Mouse (Mus musculus) mouse trophoblast stem cell (cell line): Measurements from ENCODE around the gene Triobp.

Experiments
- in situ Hi-C, 2 experiments: fragments of 300-500 bp; cut with MseI, MboI; formaldehyde crosslinking; loops; 2 replicates in 1 of 2; 3 replicates in 1 of 2; pipeline ENCODE4 v1.15.1; 2025

The Triobp gene

DNA sequence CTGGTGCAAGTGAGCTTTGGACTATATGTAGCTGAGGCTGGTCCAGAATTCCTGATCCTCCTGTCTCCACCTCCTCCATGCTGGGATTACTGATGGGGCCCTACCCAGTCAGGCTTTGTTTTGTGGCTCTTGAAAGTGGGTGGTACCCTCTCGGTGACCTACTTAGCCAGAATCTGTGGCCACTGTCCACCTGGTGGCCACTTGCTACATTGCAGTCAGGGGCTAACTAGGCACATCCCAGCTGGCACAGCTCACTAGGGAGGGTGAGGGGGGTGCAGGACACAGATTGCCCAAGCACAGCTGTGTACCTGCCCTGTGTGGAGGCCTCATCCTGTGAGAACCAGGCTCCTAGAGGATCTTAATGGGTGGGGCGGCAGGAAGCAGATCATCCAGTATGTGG is 15.4 kb downstream of the Triobp start:
- in situ Hi-C loops = no loop called here

DNA sequence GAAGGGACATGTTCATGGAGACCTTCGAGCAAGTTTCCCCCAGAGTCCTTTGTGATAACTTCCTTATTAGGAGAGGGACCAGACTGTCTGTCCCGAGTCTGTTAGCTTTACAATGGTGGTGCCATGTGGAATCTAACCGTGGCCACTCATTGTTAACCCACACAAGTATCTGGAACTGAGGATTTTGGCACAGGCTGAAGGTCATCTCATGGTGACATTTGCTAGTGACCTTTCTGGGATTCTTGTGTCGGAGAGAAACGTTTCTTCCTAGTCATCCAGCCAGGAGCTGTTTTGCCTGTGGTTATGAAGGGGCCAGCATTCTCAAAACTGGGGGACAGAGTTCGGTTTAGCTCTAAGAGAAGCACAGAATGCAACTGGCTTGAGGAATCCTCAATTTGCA is 24.1 kb downstream of the Triobp start:
- in situ Hi-C loops = no loop called here

DNA sequence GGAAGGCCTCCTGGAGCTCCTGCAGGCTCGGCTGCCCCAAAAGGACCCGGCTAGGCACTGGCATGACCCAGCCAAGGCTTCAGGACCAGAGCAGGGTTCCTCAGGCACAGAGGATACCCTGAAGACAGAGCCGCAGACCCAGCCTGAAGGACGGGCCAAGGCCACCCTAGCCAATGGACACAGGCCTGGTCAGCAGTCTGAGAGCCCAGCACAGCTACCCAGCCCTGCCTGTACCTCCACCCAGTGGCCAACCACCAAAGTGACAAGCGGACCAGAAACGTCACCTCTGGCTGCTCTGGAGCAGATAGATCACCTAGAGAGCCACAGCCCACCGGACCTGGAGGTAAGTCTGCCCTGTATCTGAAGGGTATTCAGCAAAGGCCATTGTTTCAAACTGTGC is 26.4 kb downstream of the Triobp start:
- in situ Hi-C loops = no loop called here

DNA sequence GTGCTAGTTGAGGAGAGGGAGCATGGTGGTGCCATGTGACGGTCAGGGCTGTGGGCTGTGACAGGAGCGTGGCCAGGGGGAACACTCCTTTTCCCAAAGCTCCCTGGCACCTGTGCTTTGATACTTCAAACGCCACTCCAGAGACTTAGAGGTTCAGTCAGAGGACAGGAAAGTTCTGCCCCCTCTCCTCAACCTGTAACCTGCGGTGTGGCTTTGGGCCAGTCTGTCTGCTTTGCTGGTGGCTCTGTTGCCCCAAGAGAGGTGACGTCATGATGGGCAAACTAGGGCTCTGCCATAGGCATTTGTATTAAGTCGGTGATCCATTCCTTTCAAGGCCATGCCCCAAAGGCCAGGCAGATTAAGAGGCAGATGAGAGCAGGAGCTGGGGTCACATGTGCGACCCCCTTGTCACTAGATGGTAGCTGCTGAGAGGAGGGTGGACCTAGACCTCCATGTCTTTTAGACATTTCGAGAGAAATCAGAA is 30.2 kb downstream of the Triobp start:
- in situ Hi-C loops = no loop called here

- in situ Hi-C loops = no loop called here
Observed at GRCm38 (mm10) chr15:78978875-78979274, 31.4 kb downstream of the Triobp start.

DNA sequence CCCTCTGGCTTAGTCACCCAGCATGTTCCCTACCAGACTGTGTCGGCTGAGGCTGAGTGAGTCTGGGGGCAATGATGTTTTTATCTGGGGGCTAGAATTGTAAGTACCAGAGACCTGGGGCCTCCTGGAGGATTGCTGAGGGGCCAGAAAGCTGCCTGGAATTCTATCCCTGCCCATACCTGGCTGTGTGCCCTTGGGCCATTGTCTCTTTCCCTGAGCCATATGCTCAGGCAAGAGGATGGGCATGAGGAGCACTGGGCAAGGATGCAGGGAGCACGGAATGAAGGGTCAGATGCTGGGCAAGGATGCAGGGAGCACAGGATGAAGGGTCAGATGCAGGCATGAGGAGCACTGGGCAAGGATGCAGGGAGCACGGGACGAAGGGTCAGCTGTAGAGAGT is 32.6 kb downstream of the Triobp start:
- in situ Hi-C loops = no loop called here

GRCm38 (mm10) chr15:78982658-78983435 is 35.3 kb downstream of the Triobp start:
- in situ Hi-C loops = no loop called here

- in situ Hi-C loops = no loop called here
Observed at GRCm38 (mm10) chr15:78983436-78984285, 36.1 kb downstream of the Triobp start.

- in situ Hi-C loops = no loop called here
Observed at GRCm38 (mm10) chr15:78984286-78984778, 36.8 kb downstream of the Triobp start.

DNA sequence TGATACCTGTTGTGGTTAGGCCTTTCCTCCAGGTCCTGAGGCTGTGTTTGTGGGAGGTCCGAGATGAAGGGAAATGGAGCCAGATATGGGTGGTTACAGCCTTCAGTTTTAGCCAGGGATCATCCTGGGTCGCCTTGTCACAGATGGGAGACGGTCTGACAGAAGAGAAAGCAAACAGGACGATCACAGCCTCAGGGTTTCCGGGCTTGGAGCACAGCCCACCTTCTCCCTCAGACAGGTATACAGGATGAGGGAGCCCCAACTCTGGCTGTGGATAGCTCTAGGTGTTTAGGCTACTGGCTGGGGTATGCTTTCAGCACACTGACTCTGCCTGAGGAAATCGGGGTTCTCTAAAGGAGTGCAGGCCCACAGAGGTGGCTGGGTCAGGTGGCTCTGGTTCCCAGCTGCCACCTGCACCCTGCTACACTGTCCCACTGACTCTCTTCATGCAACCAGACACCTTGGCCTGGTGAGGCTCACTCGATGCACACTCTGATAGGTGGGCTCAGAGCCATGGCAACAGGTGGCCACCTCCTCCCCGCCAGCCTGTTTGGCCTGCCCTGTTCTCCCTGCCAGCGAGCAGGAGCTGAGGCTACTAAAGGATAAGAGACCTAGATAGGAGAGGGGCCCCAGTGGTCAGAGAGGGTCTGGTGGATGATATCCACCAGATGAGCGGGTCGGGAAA is 39.2 kb downstream of the Triobp start:
- in situ Hi-C loops = no loop called here

GRCm38 (mm10) chr15:78988499-78988971 is 41.0 kb downstream of the Triobp start:
- in situ Hi-C loops = no loop called here

- in situ Hi-C loops = no loop called here
Observed at GRCm38 (mm10) chr15:78989152-78990092, 41.9 kb downstream of the Triobp start.

DNA sequence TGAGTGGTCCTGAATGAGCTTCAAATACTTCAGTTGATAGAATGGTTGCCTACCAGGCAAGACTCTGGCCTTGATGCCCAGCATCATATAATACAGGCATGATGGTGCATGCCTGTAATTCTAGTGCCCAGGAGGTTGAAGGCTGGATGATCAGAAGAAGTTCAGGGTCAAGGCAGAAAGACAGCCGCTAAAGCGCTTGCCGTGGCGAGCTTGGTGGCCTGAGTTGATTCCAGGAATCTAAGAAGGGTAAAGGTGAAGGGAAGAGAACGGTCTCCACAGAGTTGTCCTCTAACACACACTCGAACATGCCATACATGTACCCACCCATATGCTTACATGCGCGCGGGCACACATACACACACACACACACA is 42.6 kb downstream of the Triobp start:
- in situ Hi-C loops = no loop called here

DNA sequence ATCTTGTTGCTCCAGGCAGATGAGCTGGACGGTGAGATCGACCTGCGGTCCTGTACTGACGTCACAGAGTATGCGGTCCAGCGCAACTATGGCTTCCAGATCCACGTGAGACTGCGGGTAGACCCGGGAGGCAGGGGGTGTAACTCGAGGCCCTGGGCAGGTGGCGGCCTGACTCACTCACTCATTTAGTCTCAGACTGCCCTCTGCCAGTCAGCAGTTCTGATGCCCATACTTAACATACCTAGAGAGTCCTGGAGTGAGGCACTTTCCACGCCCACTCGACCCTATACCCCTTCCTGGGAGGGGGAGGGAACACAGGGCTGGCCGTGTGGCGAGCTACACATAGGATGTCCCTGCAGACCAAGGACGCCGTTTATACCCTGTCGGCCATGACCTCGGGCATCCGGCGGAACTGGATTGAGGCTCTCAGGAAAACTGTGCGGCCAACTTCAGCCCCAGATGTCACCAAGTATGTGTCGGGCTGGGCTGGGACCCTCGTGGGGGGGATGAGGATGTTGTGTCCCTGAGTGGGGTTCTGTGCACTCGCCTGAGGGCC is 43.5 kb downstream of the Triobp start:
- in situ Hi-C loops = no loop called here

DNA sequence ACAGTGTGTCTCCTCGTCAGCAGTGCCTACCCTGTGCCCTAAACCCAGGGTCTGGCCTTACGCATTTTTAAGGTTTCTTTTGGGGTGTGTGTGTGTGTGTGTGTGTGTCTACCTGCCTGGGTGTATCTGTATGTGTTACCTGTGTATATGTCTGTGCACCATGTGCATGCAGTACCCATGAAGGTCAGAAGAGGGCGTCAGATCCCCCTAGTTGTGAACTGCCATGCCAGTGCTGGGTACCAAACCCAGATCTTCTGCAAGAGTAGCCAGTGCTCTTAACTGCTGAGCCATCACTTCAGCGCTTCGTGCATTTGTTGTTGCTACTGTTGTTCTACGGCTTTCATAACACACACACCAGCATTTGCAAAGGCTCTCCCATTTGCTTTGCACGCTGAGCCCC is 44.7 kb downstream of the Triobp start:
- in situ Hi-C loops = no loop called here

DNA sequence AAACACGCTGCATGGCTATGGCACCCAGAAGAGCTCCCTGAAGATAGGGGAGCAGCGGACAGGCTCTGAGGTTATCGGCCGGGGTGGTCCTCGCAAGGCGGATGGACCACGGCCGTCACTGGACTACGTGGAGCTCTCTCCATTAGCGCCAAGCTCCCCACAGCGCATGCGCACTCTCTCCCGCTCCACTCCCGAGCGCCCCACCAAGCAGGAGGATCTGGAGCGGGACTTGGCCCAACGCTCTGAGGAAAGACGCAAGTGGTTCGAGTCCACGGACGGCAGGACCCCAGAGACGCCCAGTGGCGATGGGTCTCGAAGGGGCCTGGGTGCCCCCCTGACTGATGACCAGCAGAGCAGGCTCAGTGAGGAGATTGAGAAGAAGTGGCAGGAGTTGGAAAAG is 45.4 kb downstream of the Triobp start:
- in situ Hi-C loops = no loop called here

DNA sequence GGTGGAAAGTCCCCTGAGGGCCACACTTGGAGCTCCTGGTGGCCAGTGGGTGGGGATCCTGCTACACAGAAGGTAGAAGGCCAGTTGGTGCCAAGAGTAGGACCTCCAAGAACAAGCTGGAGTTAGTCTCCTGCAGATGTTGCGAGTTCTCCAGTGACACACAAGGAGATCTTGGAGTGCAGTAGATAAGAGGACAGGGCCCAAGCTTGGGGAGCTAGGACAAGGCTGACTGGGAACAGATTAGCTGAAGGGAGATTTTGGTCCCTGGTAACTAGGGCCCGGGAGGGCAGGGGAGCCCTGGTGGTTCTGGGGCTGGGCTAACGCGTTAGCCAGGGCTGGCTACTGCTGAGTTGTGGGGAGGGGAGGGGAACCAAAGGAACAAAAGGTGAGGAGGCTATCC is 48.4 kb downstream of the Triobp start:
- in situ Hi-C loops = no loop called here

- in situ Hi-C loops = no loop called here
Observed at GRCm38 (mm10) chr15:78996663-78997062, 49.1 kb downstream of the Triobp start.

GRCm38 (mm10) chr15:78998348-78998747 is 50.8 kb downstream of the Triobp start:
- in situ Hi-C loops = no loop called here

- in situ Hi-C loops = no loop called here
Observed at GRCm38 (mm10) chr15:78999586-78999985, 52.1 kb downstream of the Triobp start.
